Mouse (Mus musculus) intestine, embryonic 14.5 days (tissue): ENCODE results near the gene Nr5a1. TPM values are rescaled to one million over a fixed set of nuclear protein-coding genes. Genes with fewer than 3 reads are reported as not detected.

ENCODE experiments used
- ATAC-seq: fragments of 200-750 bp; cut with Nextera tagmentation; replicated peaks from 2 replicates; pipeline ENCODE4 v1.8.0; 2017; ENCODE audit warnings: low read depth, moderate number of reproducible peaks, moderate TSS enrichment, moderate library complexity; ENCODE audit not compliant: low FRiP score, low TSS enrichment
- DNase-seq: peaks from one replicate; pipeline ENCODE4 v3.0.0-alpha.2; 2018; ENCODE audit warnings: low spot score
- H3K27ac ChIP-seq: fragments of 300-500 bp; sonication (generic); 2 replicates; pipeline ENCODE4 v1.5.1; 2014; ENCODE audit warnings: low read depth, mild to moderate bottlenecking, control low read depth
- H3K27me3 ChIP-seq: fragments of 300-500 bp; sonication (generic); replicated peaks from 2 replicates; pipeline ENCODE4 v1.6.1; 2014; ENCODE audit warnings: low read length, control low read depth; ENCODE audit not compliant: control insufficient read depth, insufficient read depth
- H3K36me3 ChIP-seq: fragments of 300-500 bp; sonication (generic); 2 replicates; pipeline ENCODE4 v1.6.1; 2014; ENCODE audit warnings: low read length, control low read depth; ENCODE audit not compliant: control insufficient read depth, insufficient read depth
- H3K4me1 ChIP-seq: fragments of 300-500 bp; sonication (generic); replicated peaks from 2 replicates; pipeline ENCODE4 v1.6.1; 2014; ENCODE audit warnings: low read length, control low read depth, mixed read lengths; ENCODE audit not compliant: control insufficient read depth, insufficient read depth
- H3K4me2 ChIP-seq: fragments of 300-500 bp; sonication (generic); 2 replicates; pipeline ENCODE4 v1.6.1; 2014; ENCODE audit warnings: low read length
- H3K4me3 ChIP-seq: fragments of 300-500 bp; sonication (generic); 2 replicates; pipeline ENCODE4 v1.5.1; 2014; ENCODE audit warnings: low read depth, low read length, control low read depth, mixed read lengths
- H3K9ac ChIP-seq: fragments of 300-500 bp; sonication (generic); 2 replicates; pipeline ENCODE4 v1.6.1; 2014; ENCODE audit warnings: mild to moderate bottlenecking, low read length
- H3K9me3 ChIP-seq: fragments of 300-500 bp; sonication (generic); 2 replicates; pipeline ENCODE4 v1.6.1; 2016; ENCODE audit warnings: low read length, control low read depth; ENCODE audit not compliant: control insufficient read depth
- WGBS: fragments of 180-500 bp; shearing (Covaris S2); extraction: QIAGEN DNeasy Blood & Tissue Kit; methylation state at CpG from one replicate; pipeline ENCODE4 v1.1.7; 2014; 5-methylcytosine and 5-hydroxymethylcytosine counted together
- polyA plus RNA-seq: library from polyadenylated mRNA; unstranded; fragments of >200 nt; fragmentation: Nextera tagmentation; extraction: Ambion mirVana; gene quantifications from 2 replicates; pipeline ENCODE4 v1.2.1, GENCODE M21; 2014

The Nr5a1 gene
- polyA plus RNA-seq, result 0.09 and 0.12 TPM in 2 replicates

GRCm38 (mm10) chr2:38714324-38714723 is at the start of gene Nr5a1:
TSS of gene Nr5a1 (minus strand) at chr2:38714542.
- no peak within 1 kb of the TSS for H3K27ac ChIP-seq
- no peak within 1 kb of the TSS for H3K4me3 ChIP-seq
- DNase-seq, result no peak
- no peaks in the 10 kb centered on the region for H3K36me3 ChIP-seq
- 81% methylated on average over 13 of the region's 13 CpGs for WGBS
- no peaks in the 10 kb centered on the region for H3K9me3 ChIP-seq
- peaks cover 51% of the 10 kb centered on the region for H3K27me3 ChIP-seq
- no peak within 1 kb of the TSS for H3K4me2 ChIP-seq
- peaks cover 4% of the 10 kb centered on the region; the same call in 1 of the 2 replicates for H3K4me1 ChIP-seq
- ATAC-seq, result no peak
- H3K9ac ChIP-seq, result no peak within 1 kb of the TSS

DNA sequence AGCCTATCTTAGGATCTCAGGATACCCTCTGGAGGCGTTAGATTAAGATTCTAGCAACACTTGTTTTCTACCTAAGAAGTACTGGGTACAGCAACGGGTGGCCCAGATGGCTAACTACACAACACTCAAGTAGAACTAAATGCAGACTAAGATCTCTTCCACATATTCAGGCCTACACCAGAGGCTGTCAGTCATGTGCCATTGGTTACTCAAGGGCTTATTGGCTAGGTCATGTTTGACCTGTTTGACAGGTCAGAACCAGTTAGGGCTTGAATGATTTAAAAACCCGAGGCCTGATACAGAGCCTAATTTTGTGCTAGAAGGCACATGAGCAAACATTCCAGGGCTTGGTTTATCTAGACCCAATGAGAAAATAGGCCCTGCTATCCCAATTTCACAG is 25.5 kb upstream of the Nr5a1 start:
- 77% methylated on average over 3 of the region's 3 CpGs for WGBS
- Histone ChIP-seq H3K4me3 (no peak overlapping the region), H3K4me2 (no peak overlapping the region), H3K9ac (no peak overlapping the region), H3K27me3 (no peaks in the 10 kb centered on the region), H3K9me3 (no peaks in the 10 kb centered on the region), H3K36me3 (no peaks in the 10 kb centered on the region), H3K27ac (no peak overlapping the region), H3K4me1 (no peaks in the 10 kb centered on the region)
- no peak for ATAC-seq
- no peak for DNase-seq

DNA sequence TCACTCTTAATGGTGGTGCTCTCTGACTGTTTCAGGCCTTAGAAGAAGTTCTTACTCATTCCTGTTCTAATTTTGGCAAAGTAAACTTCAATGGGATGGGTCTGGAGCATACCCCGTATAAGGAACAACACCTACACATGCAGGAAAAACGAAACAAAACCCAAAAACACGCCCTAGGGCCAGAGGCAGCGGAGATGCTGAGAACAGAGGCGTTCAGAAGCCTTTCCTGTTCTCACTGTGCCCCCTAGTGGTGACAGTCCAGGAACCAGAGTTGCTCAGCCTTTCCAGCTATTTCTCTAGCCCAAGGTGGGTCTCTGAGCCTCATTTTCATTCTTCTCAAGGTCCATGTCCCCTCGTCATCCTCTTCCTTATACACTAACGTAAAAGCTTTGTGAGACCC is 25.1 kb upstream of the Nr5a1 start:
- no peak overlapping the region for H3K9ac ChIP-seq
- DNase-seq (peak; percentile 88), ATAC-seq (0 out of 2 replicates have a peak, but pooled peaks have one; percentile 40)
- H3K4me1 ChIP-seq, result no peaks in the 10 kb centered on the region
- H3K4me2 ChIP-seq, result no peak overlapping the region
- H3K9me3 ChIP-seq, result no peaks in the 10 kb centered on the region
- no peak overlapping the region for H3K27ac ChIP-seq
- no peak overlapping the region for H3K4me3 ChIP-seq
- no peaks in the 10 kb centered on the region for H3K36me3 ChIP-seq
- WGBS, result 29% methylated on average over 7 of the region's 7 CpGs
- H3K27me3 ChIP-seq, result no peaks in the 10 kb centered on the region

- Histone ChIP-seq H3K27ac (no peak overlapping the region), H3K4me2 (no peak overlapping the region), H3K4me1 (no peaks in the 10 kb centered on the region), H3K4me3 (no peak overlapping the region), H3K9me3 (no peaks in the 10 kb centered on the region), H3K36me3 (no peaks in the 10 kb centered on the region), H3K9ac (no peak overlapping the region), H3K27me3 (no peaks in the 10 kb centered on the region)
- no peak for ATAC-seq
- WGBS, result 89% methylated on average over 14 of the region's 14 CpGs
- no peak for DNase-seq
These were observed 24.4 kb upstream of the Nr5a1 start for GRCm38 (mm10) chr2:38738601-38739301.

DNA sequence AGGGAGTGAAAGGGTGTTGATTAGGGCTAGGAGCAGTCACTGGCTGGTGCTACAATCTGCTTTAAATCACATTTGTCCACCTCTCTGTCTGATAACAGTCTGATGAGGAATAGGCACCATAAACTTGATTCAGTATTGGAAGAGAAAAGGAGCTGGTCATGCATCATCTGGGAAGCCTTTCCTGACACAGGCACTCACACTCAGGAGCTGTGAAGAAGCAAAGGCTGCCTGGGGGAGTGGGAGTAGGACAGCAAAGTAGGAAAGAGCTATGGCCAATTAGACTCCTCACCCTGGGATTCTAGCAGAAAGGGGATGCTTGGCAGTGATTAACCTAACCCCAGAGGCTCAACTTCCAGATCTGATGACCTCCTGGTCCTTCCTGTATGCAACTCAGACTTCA is 21.4 kb upstream of the Nr5a1 start:
- no peak overlapping the region for H3K27ac ChIP-seq
- H3K9ac ChIP-seq, result no peak overlapping the region
- no peaks in the 10 kb centered on the region for H3K36me3 ChIP-seq
- H3K9me3 ChIP-seq, result no peaks in the 10 kb centered on the region
- DNase-seq (no peak), ATAC-seq (no peak)
- no peaks in the 10 kb centered on the region for H3K27me3 ChIP-seq
- no peaks in the 10 kb centered on the region for H3K4me1 ChIP-seq
- no peak overlapping the region for H3K4me2 ChIP-seq
- no peak overlapping the region for H3K4me3 ChIP-seq

DNA sequence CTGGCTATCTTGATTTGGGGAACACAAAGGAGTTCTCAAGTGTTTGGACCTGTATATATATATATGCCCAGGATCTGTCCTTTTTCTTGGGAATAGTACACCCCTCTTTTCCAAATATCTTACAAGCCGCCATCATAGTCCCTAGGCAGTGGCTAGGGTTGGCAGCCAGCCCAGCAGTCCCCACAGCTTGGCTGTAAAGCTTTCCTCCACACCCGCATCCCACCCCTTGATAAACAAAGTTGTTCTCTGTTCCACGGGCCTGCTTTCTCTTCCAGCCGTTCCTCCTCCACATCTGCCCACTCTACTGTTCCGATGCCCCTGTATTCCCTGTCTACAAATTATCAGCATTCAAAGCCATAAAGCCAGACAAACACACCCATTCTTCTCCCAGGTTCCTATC is 20.4 kb upstream of the Nr5a1 start:
- Histone ChIP-seq H3K4me2 (no peak overlapping the region), H3K27ac (no peak overlapping the region), H3K4me1 (no peaks in the 10 kb centered on the region), H3K4me3 (no peak overlapping the region), H3K9ac (no peak overlapping the region), H3K9me3 (no peaks in the 10 kb centered on the region), H3K36me3 (no peaks in the 10 kb centered on the region), H3K27me3 (no peaks in the 10 kb centered on the region)
- 62% methylated on average over 5 of the region's 5 CpGs for WGBS
- ATAC-seq (no peak), DNase-seq (peak; percentile 34)

DNA sequence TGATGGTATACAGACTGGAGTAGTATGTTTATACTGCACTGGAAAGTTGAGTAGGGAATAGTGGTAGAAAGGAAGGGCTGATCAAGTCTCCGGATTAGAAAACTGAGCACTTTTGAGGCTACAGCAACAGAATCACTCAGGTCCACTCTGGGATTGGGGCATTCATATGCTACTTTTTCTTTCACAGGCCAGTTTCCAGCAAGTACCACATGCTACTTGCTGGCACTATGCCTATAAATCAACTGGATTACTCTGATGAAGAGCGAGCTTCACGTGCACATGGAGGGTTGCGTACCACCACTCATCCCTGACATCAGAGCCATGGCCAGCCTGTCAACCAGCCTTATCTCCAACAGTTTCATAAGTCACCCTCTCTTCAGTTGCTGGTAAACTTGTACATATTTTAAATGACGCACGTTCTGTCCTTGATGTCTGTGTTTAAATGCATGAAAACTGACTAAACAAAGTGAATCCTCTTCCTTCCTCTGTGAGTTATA is 16.0 kb upstream of the Nr5a1 start:
- Histone ChIP-seq H3K4me3 (no peak overlapping the region), H3K9ac (no peak overlapping the region), H3K4me2 (no peak overlapping the region), H3K27ac (no peak overlapping the region), H3K9me3 (no peaks in the 10 kb centered on the region), H3K4me1 (no peaks in the 10 kb centered on the region), H3K27me3 (no peaks in the 10 kb centered on the region), H3K36me3 (no peaks in the 10 kb centered on the region)
- DNase-seq (peak; percentile 25), ATAC-seq (no peak)
- WGBS, result 86% methylated on average over 6 of the region's 6 CpGs

DNA sequence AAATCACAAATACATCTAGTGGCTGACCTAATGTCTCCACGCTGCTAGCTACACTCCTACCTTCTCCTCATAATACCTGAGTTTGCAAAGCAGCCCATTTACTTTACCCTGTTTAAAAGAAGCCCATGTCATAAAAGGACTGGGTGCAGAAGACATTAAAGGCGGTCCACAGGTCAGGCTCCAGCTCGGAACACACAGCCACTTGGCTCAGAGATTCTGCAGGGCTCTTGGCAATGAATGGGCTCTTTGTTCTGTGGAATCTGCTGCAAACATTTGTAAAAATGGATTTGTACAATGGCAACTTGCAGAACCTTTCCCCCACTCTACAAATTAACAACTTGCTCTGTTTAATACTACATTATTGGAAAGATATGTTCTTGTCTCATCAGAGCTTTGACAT is 11.1 kb upstream of the Nr5a1 start:
- Histone ChIP-seq H3K9me3 (no peaks in the 10 kb centered on the region), H3K4me1 (no peaks in the 10 kb centered on the region), H3K27me3 (no peaks in the 10 kb centered on the region), H3K9ac (no peak overlapping the region), H3K27ac (no peak overlapping the region), H3K4me3 (no peak overlapping the region), H3K36me3 (no peaks in the 10 kb centered on the region), H3K4me2 (no peak overlapping the region)
- ATAC-seq, result 0 out of 2 replicates have a peak, but pooled peaks have one; percentile 52
- 62% methylated on average over 3 of the region's 3 CpGs for WGBS
- DNase-seq, result peak; percentile 45

DNA sequence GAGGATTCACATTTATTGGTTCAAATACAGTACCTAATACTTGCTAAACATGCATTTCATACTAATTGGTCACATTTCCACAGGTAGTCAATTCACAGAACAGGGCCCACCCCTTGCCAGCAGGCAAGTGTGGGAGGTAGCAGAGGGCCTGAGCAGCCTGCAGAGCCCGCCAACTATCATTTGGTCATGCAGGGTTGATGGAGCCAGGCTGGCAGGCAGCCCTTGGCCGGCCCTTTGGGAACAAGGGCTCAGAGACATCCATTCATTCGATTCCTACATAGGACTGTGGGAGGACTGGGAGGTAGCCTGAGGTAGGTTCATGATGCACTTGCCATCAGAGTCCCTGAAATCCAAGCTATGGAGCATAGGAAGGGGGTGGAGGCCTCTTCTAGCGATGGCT is 9.0 kb upstream of the Nr5a1 start:
- no peaks in the 10 kb centered on the region for H3K4me1 ChIP-seq
- 77% methylated on average over 4 of the region's 4 CpGs for WGBS
- DNase-seq, result no peak

More for the DNA sequence above, 9.0 kb upstream of the Nr5a1 start:
- Histone ChIP-seq H3K27ac (no peak overlapping the region), H3K4me3 (no peak overlapping the region), H3K4me2 (no peak overlapping the region), H3K9me3 (no peaks in the 10 kb centered on the region), H3K9ac (no peak overlapping the region), H3K27me3 (no peaks in the 10 kb centered on the region), H3K36me3 (no peaks in the 10 kb centered on the region)
- ATAC-seq, result no peak
